Mouse (Mus musculus) liver, embryonic 15.5 days (tissue): Measurements from ENCODE around the gene Runx1. TPM values are rescaled to one million over a fixed set of nuclear protein-coding genes. Genes with fewer than 3 reads are reported as not detected.

ENCODE experiments used
- ATAC-seq: fragments of 200-750 bp; cut with Nextera tagmentation; 2 replicates; pipeline ENCODE4 v1.8.0; 2017; ENCODE audit warnings: moderate number of reproducible peaks, mild to moderate bottlenecking, moderate library complexity; ENCODE audit not compliant: insufficient read depth
- H3K27ac ChIP-seq: fragments of 300-500 bp; sonication (generic); replicated peaks from 2 replicates; pipeline ENCODE4 v1.5.1; 2015; ENCODE audit warnings: mild to moderate bottlenecking, inconsistent platforms
- H3K27me3 ChIP-seq: fragments of 300-500 bp; sonication (generic); 2 replicates; pipeline ENCODE4 v1.6.1; 2015; ENCODE audit warnings: mild to moderate bottlenecking, inconsistent platforms
- H3K36me3 ChIP-seq: fragments of 300-500 bp; sonication (generic); replicated peaks from 2 replicates; pipeline ENCODE4 v1.6.1; 2015; ENCODE audit warnings: moderate library complexity, mild to moderate bottlenecking, inconsistent platforms
- H3K4me1 ChIP-seq: fragments of 300-500 bp; sonication (generic); replicated peaks from 2 replicates; pipeline ENCODE4 v1.6.1; 2015; ENCODE audit warnings: inconsistent platforms
- H3K4me2 ChIP-seq: fragments of 300-500 bp; sonication (generic); 2 replicates; pipeline ENCODE4 v1.6.1; 2015; ENCODE audit warnings: moderate library complexity, mild to moderate bottlenecking, inconsistent platforms
- H3K4me3 ChIP-seq: fragments of 300-500 bp; sonication (generic); replicated peaks from 2 replicates; pipeline ENCODE4 v1.5.1; 2015; ENCODE audit warnings: mild to moderate bottlenecking, inconsistent platforms
- H3K9ac ChIP-seq: fragments of 300-500 bp; sonication (generic); 2 replicates; pipeline ENCODE4 v1.6.1; 2015; ENCODE audit warnings: moderate library complexity, mild to moderate bottlenecking, inconsistent platforms
- H3K9me3 ChIP-seq: fragments of 300-500 bp; sonication (generic); replicated peaks from 2 replicates; pipeline ENCODE4 v1.6.1; 2016; ENCODE audit warnings: inconsistent platforms
- WGBS: fragments of 180-500 bp; shearing (Covaris S2); methylation state at CpG from one replicate; pipeline ENCODE4 v1.1.7; 2015; ENCODE audit warnings: mixed read lengths; ENCODE audit not compliant: insufficient replicate concordance; 5-methylcytosine and 5-hydroxymethylcytosine counted together
- polyA plus RNA-seq: library from polyadenylated mRNA; unstranded; fragments of >200 nt; fragmentation: Nextera tagmentation; extraction: Ambion mirVana; gene quantifications from 2 replicates; pipeline ENCODE4 v1.2.1, GENCODE M21; 2015

The Runx1 gene
- polyA plus RNA-seq, 1 experiment from 2014 or later, result 5.6 TPM

DNA sequence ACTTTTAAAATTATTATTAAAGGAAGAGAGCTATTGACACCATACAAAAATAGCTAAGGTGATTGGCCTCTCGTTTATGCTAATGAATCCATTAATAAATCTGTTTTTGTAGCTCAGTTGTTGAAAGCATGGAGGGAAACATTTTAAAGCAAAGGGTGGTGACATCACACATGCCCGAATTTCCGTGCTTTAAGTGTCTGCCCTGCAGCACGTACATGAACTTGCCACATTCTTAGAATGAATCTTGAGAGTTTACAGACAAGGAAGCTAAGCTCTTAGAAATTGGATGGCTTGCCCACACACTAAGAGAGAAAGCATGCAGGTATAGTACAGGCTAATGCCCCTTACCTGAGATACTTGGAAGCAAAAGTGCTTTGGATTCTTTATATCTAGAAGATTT, 58.1 kb downstream of the Runx1 start:
- H3K27me3 ChIP-seq, result no peaks in the 10 kb centered on the region
- ATAC-seq, result no peak
- no peak overlapping the region for H3K9ac ChIP-seq
- no peaks in the 10 kb centered on the region for H3K36me3 ChIP-seq
- H3K27ac ChIP-seq, result no peak overlapping the region
- H3K9me3 ChIP-seq, result no peaks in the 10 kb centered on the region
- no peak overlapping the region for H3K4me3 ChIP-seq
- 87% methylated on average over 4 of the region's 4 CpGs for WGBS
- H3K4me1 ChIP-seq, result peaks cover 42% of the 10 kb centered on the region
- no peak overlapping the region for H3K4me2 ChIP-seq

DNA sequence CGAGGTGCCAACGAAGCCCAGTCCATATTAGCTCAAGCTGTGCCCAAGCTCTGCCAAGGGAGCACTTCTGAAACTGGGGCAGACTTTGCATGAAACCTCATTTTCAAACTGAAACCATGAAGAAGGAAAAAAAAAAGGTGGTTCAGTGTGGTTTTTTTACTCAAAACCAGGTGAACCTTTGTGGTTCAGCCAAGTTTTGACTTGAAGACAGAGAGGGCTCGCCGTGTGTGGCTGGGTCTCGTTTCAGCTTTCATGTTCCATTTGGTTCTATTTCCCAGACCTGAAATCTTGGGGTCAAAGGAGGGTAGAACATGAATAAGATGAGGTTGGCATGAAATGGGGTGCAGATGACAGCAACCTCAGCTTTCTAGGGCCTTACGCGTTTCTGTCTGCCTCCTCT, 58.5 kb downstream of the Runx1 start:
- Histone ChIP-seq H3K4me1 (peaks cover 47% of the 10 kb centered on the region), H3K9ac (no peak overlapping the region), H3K27ac (no peak overlapping the region), H3K27me3 (no peaks in the 10 kb centered on the region), H3K9me3 (no peaks in the 10 kb centered on the region), H3K4me3 (no peak overlapping the region), H3K36me3 (no peaks in the 10 kb centered on the region), H3K4me2 (no peak overlapping the region)
- 87% methylated on average over 7 of the region's 7 CpGs for WGBS
- no peak for ATAC-seq

DNA sequence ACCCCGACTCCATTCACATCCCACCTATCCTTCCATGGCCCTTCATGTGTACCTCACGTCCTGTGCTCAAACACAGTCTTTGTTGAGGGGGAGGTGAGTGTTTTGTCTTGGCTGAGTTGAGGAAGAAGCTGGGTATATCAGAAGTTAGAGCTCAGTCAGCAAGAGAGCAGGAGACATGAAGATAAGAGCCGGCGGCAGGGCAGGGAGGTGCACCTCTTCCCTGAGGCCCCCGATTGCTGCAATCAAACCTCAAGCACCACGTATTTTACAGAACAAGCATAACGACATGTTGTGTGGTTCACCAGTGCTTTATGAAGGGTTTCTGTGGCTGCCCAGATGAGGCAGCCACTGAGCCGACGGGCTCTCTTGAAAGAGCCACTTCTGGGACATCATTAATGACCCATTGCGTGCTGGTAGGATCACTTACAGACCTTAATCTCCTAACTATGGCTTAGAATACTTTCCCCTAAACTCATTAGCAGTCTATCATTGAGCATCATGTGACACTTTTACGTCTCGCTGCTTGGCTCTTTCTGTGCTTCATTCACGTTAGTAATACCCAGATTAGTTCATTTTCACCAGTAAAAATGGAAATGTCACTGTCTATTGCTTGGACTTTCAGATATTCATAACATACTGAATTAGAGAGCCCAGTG, 61.1 kb downstream of the Runx1 start:
- peak overlapping the region; percentile 80 for H3K27ac ChIP-seq
- WGBS, result 17% methylated on average over 13 of the region's 13 CpGs
- peaks cover 63% of the 10 kb centered on the region for H3K4me1 ChIP-seq
- H3K9ac ChIP-seq, result no peak overlapping the region
- ATAC-seq, result peak; percentile 93
- peak overlapping the region; percentile 66 for H3K4me2 ChIP-seq
- no peaks in the 10 kb centered on the region for H3K27me3 ChIP-seq
- H3K4me3 ChIP-seq, result peak overlapping the region; percentile 20
- H3K36me3 ChIP-seq, result no peaks in the 10 kb centered on the region
- no peaks in the 10 kb centered on the region for H3K9me3 ChIP-seq

- no peak overlapping the region for H3K27ac ChIP-seq
Observed at GRCm38 (mm10) chr16:92763666-92764065, 62.3 kb downstream of the Runx1 start.

DNA sequence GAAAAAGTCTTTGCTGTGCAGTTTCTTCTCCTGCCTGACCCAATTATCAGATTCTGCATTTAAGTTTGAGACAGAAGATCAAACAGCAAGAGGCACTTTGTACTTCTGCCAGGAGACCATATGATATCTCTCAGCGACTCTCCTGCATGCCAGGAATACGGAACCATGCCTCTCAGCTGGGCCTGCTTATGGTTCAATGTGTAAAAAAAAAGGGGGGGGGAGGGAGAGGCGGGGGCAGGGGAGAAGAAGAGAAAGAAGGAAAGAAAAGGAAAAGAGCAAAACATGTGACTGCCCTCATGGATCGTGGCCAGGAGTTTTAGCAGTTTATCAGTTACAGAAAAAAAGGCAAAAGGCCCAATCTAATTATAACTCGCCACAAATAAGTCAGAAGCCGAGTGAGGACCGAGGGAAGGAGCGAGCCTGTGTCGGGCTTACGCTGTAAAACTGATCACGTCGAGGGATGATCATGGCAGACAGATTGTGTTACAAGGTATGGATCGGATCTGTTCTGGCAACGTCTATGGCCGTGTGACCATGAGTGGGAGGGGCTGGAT, 63.9 kb downstream of the Runx1 start:
- H3K27ac ChIP-seq, result no peak overlapping the region
- 38% methylated on average over 15 of the region's 15 CpGs for WGBS
- H3K4me2 ChIP-seq, result peak overlapping the region; percentile 16; the same call in 1 of the 2 replicates
- H3K4me1 ChIP-seq, result peaks cover 70% of the 10 kb centered on the region
- no peaks in the 10 kb centered on the region for H3K9me3 ChIP-seq
- no peak overlapping the region for H3K9ac ChIP-seq
- no peak overlapping the region for H3K4me3 ChIP-seq
- no peaks in the 10 kb centered on the region for H3K36me3 ChIP-seq
- ATAC-seq, result no peak
- H3K27me3 ChIP-seq, result no peaks in the 10 kb centered on the region

More at GRCm38 (mm10) chr16:92763666-92764065, 62.3 kb downstream of the Runx1 start:
- no peaks in the 10 kb centered on the region for H3K9me3 ChIP-seq
- H3K4me2 ChIP-seq, result no peak overlapping the region
- no peaks in the 10 kb centered on the region for H3K36me3 ChIP-seq
- 72% methylated on average over 3 of the region's 3 CpGs for WGBS
- no peak for ATAC-seq
- H3K4me1 ChIP-seq, result peaks cover 63% of the 10 kb centered on the region
- H3K9ac ChIP-seq, result no peak overlapping the region
- no peaks in the 10 kb centered on the region for H3K27me3 ChIP-seq
- H3K4me3 ChIP-seq, result no peak overlapping the region

DNA sequence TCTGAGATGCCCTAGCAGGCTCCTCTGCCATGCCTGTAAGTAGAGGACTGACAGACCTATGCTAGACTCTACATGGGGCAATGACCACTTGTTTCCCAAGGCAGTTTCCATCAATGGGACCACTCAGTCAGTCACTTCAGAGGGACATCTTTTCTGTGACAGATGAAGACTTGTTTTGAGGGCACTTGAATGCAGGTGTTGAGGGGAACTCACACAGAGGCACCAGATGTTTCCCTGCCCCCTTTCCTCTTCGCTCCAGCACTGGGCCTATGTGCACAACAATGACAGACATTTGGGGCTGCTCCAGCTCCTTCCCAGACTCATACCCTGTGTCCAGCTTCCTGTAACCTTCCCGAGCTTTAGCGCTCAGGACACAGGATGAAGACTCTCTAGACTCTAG, 65.9 kb downstream of the Runx1 start:
- Histone ChIP-seq H3K4me2 (no peak overlapping the region), H3K9ac (no peak overlapping the region), H3K9me3 (no peaks in the 10 kb centered on the region), H3K27ac (no peak overlapping the region), H3K4me1 (peaks cover 61% of the 10 kb centered on the region), H3K27me3 (no peaks in the 10 kb centered on the region), H3K36me3 (no peaks in the 10 kb centered on the region), H3K4me3 (no peak overlapping the region)
- 85% methylated on average over 3 of the region's 3 CpGs for WGBS
- no peak for ATAC-seq

GRCm38 (mm10) chr16:92757564-92757963, 68.4 kb downstream of the Runx1 start:
- H3K4me3 ChIP-seq, result no peak overlapping the region
- peaks cover 53% of the 10 kb centered on the region for H3K4me1 ChIP-seq
- WGBS, result 53% methylated on average over 4 of the region's 4 CpGs
- no peak overlapping the region for H3K9ac ChIP-seq
- H3K27ac ChIP-seq, result no peak overlapping the region
- peak; percentile 66 for ATAC-seq
- no peaks in the 10 kb centered on the region for H3K9me3 ChIP-seq
- H3K36me3 ChIP-seq, result no peaks in the 10 kb centered on the region
- H3K27me3 ChIP-seq, result no peaks in the 10 kb centered on the region
- no peak overlapping the region for H3K4me2 ChIP-seq

- Histone ChIP-seq H3K4me2 (no peak overlapping the region), H3K4me1 (peaks cover 35% of the 10 kb centered on the region), H3K9ac (no peak overlapping the region), H3K9me3 (no peaks in the 10 kb centered on the region), H3K4me3 (no peak overlapping the region), H3K27ac (no peak overlapping the region), H3K27me3 (no peaks in the 10 kb centered on the region), H3K36me3 (no peaks in the 10 kb centered on the region)
- no peak for ATAC-seq
- 56% methylated on average over 3 of the region's 3 CpGs for WGBS
Observed at GRCm38 (mm10) chr16:92753944-92754343, 72.0 kb downstream of the Runx1 start.

DNA sequence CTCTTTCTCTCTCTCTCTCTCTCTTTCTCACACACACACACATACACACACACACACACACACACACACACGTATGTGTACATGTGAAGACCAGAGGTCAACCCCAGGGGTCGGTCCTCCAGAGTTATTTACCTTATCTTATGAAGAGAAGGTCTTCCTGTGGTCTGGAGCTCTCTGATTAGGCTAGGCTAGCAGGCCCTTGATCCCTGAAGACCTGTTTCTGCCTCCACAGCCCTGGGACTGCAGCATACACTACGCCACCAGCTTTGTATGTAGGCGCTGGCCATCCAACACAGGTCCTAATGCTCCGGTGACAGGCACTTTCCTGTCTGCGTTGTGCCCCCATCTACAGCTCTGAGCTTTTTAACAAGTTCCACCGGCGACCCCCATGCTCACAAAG, 72.8 kb downstream of the Runx1 start:
- 41% methylated on average over 8 of the region's 8 CpGs for WGBS
- Histone ChIP-seq H3K27me3 (no peaks in the 10 kb centered on the region), H3K4me1 (peaks cover 35% of the 10 kb centered on the region), H3K4me2 (no peak overlapping the region), H3K9me3 (no peaks in the 10 kb centered on the region), H3K27ac (no peak overlapping the region), H3K4me3 (no peak overlapping the region), H3K9ac (no peak overlapping the region), H3K36me3 (no peaks in the 10 kb centered on the region)
- ATAC-seq, result 0 out of 2 replicates have a peak, but pooled peaks have one; percentile 28

- WGBS, result 13% methylated on average over 1 of the region's 1 CpGs
- no peak for ATAC-seq
Observed at GRCm38 (mm10) chr16:92748272-92748671, 77.7 kb downstream of the Runx1 start.

DNA sequence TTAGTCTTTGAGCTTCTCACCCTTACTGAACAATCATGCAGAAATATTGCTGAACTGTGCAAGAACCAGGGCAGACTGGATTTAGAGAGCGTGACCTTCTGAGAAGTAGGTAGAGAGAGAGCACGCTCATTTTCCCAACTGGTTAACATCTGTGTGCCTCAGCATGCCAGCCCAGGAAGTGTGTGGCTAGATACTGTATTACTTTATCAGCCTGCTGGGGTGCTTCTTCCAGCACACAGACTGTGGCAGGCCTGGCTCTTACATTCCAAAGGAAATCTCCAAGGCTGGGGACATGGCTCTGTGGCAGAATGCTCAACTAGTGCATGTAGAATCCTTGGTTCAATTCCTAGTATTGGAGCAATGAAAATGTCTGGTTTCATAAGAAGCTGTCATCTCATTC, 78.9 kb downstream of the Runx1 start:
- ATAC-seq, result no peak
- Histone ChIP-seq H3K27me3 (no peaks in the 10 kb centered on the region), H3K27ac (no peak overlapping the region)

More at GRCm38 (mm10) chr16:92748272-92748671, 77.7 kb downstream of the Runx1 start:
- Histone ChIP-seq H3K27ac (no peak overlapping the region), H3K36me3 (no peaks in the 10 kb centered on the region), H3K9ac (no peak overlapping the region), H3K9me3 (no peaks in the 10 kb centered on the region), H3K27me3 (no peaks in the 10 kb centered on the region), H3K4me3 (no peak overlapping the region), H3K4me1 (peaks cover 11% of the 10 kb centered on the region; the same call in 1 of the 2 replicates), H3K4me2 (no peak overlapping the region)

More for the DNA sequence above, 78.9 kb downstream of the Runx1 start:
- no peak overlapping the region for H3K9ac ChIP-seq
- H3K4me2 ChIP-seq, result no peak overlapping the region
- 37% methylated on average over 2 of the region's 2 CpGs for WGBS
- H3K36me3 ChIP-seq, result no peaks in the 10 kb centered on the region
- H3K4me3 ChIP-seq, result no peak overlapping the region
- peaks cover 8% of the 10 kb centered on the region; the same call in 1 of the 2 replicates for H3K4me1 ChIP-seq
- H3K9me3 ChIP-seq, result no peaks in the 10 kb centered on the region
